Mouse (Mus musculus) lung, embryonic 14.5 days (tissue): ENCODE measurements around the gene Grik3. TPM values are rescaled to one million over a fixed set of nuclear protein-coding genes. Genes with fewer than 3 reads are reported as not detected.

Source experiments
- ATAC-seq: fragments of 200-750 bp; cut with Nextera tagmentation; 2 replicates; pipeline ENCODE4 v1.8.0; 2017; ENCODE audit warnings: mild to moderate bottlenecking, moderate TSS enrichment, moderate library complexity; ENCODE audit not compliant: insufficient read depth
- DNase-seq: peaks from one replicate; pipeline ENCODE4 v3.0.0-alpha.2; 2015
- H3K27ac ChIP-seq: fragments of 300-500 bp; sonication (generic); 2 replicates; pipeline ENCODE4 v1.5.1; 2014; ENCODE audit warnings: low read depth, mild to moderate bottlenecking, moderate library complexity
- H3K27me3 ChIP-seq: fragments of 300-500 bp; sonication (generic); 2 replicates; pipeline ENCODE4 v1.6.1; 2014; ENCODE audit warnings: low read length, control low read depth; ENCODE audit not compliant: insufficient read depth
- H3K36me3 ChIP-seq: fragments of 300-500 bp; sonication (generic); 2 replicates; pipeline ENCODE4 v1.6.1; 2014; ENCODE audit warnings: control low read depth; ENCODE audit not compliant: insufficient read depth
- H3K4me1 ChIP-seq: fragments of 300-500 bp; sonication (generic); 2 replicates; pipeline ENCODE4 v1.6.1; 2014; ENCODE audit warnings: antibody characterized with exemption, control low read depth; ENCODE audit not compliant: insufficient read depth
- H3K4me2 ChIP-seq: fragments of 300-500 bp; sonication (generic); 2 replicates; pipeline ENCODE4 v1.6.1; 2014; ENCODE audit warnings: mild to moderate bottlenecking
- H3K4me3 ChIP-seq: fragments of 300-500 bp; sonication (generic); 2 replicates; pipeline ENCODE4 v1.5.1; 2014; ENCODE audit warnings: low read depth, low read length
- H3K9ac ChIP-seq: fragments of 300-500 bp; sonication (generic); 2 replicates; pipeline ENCODE4 v1.6.1; 2014
- H3K9me3 ChIP-seq: fragments of 300-500 bp; sonication (generic); 2 replicates; pipeline ENCODE4 v1.6.1; 2016; ENCODE audit warnings: low read depth, low read length, control low read depth
- CTCF ChIP-seq: IDR thresholded peaks from 2 replicates; pipeline ENCODE4 v1.5.1; 2016; ENCODE audit warnings: antibody characterized with exemption, low read depth
- WGBS: fragments of 180-500 bp; shearing (Covaris S2); extraction: QIAGEN DNeasy Blood & Tissue Kit; methylation state at CpG from one replicate; pipeline ENCODE4 v1.1.7; 2014; 5-methylcytosine and 5-hydroxymethylcytosine counted together
- polyA plus RNA-seq: library from polyadenylated mRNA; unstranded; fragments of >200 nt; fragmentation: Nextera tagmentation; extraction: Ambion mirVana; gene quantifications from 2 replicates; pipeline ENCODE4 v1.2.1, GENCODE M21; 2014

Gene Grik3
- polyA plus RNA-seq, 1 experiment from 2014 or later: not detected

GRCm38 (mm10) chr4:125592663-125593062 is 102.2 kb downstream of the Grik3 start:
- DNase-seq: no peak
- Histone ChIP-seq H3K27me3 (no peaks in the 10 kb centered on the region; the same call in 1 of the 2 replicates), H3K9ac (no peak overlapping the region), H3K4me3 (no peak overlapping the region), H3K9me3 (no peaks in the 10 kb centered on the region), H3K27ac (no peak overlapping the region), H3K4me1 (no peaks in the 10 kb centered on the region), H3K36me3 (no peaks in the 10 kb centered on the region), H3K4me2 (no peak overlapping the region)
- TF ChIP-seq CTCF: no peak
- ATAC-seq: no peak
- WGBS: 10% methylated on average over 4 of the region's 4 CpGs

GRCm38 (mm10) chr4:125595011-125595410 is 104.5 kb downstream of the Grik3 start:
- Histone ChIP-seq H3K27me3 (no peaks in the 10 kb centered on the region; the same call in 1 of the 2 replicates), H3K36me3 (no peaks in the 10 kb centered on the region), H3K4me1 (no peaks in the 10 kb centered on the region), H3K4me3 (no peak overlapping the region), H3K4me2 (no peak overlapping the region), H3K27ac (no peak overlapping the region), H3K9me3 (no peaks in the 10 kb centered on the region), H3K9ac (no peak overlapping the region)
- DNase-seq (no peak), ATAC-seq (no peak)
- no peak for TF ChIP-seq CTCF
- 81% methylated on average over 9 of the region's 9 CpGs for WGBS

GRCm38 (mm10) chr4:125598677-125599076 is 108.2 kb downstream of the Grik3 start:
- no peak overlapping the region for H3K9ac ChIP-seq
- 33% methylated on average over 10 of the region's 10 CpGs for WGBS
- no peak for TF ChIP-seq CTCF
- H3K4me3 ChIP-seq: no peak overlapping the region
- no peaks in the 10 kb centered on the region for H3K9me3 ChIP-seq
- H3K27ac ChIP-seq: no peak overlapping the region
- no peaks in the 10 kb centered on the region for H3K27me3 ChIP-seq
- ATAC-seq: no peak
- no peak for DNase-seq
- H3K36me3 ChIP-seq: no peaks in the 10 kb centered on the region
- no peaks in the 10 kb centered on the region for H3K4me1 ChIP-seq
- H3K4me2 ChIP-seq: no peak overlapping the region

- ATAC-seq (no peak), DNase-seq (no peak)
- no peak overlapping the region for H3K27ac ChIP-seq
- no peaks in the 10 kb centered on the region for H3K4me1 ChIP-seq
- H3K4me2 ChIP-seq: no peak overlapping the region
- H3K9ac ChIP-seq: no peak overlapping the region
- TF ChIP-seq CTCF: no peak
- no peaks in the 10 kb centered on the region for H3K36me3 ChIP-seq
- no peaks in the 10 kb centered on the region for H3K27me3 ChIP-seq
- no peaks in the 10 kb centered on the region for H3K9me3 ChIP-seq
- 48% methylated on average over 3 of the region's 3 CpGs for WGBS
- H3K4me3 ChIP-seq: no peak overlapping the region
Observed at GRCm38 (mm10) chr4:125599510-125600005, 109.1 kb downstream of the Grik3 start.

GRCm38 (mm10) chr4:125600642-125601041 is 110.1 kb downstream of the Grik3 start:
- TF ChIP-seq CTCF: no peak
- WGBS: 42% methylated on average over 8 of the region's 8 CpGs
- H3K4me3 ChIP-seq: no peak overlapping the region
- DNase-seq (no peak), ATAC-seq (no peak)
- no peaks in the 10 kb centered on the region for H3K4me1 ChIP-seq
- no peaks in the 10 kb centered on the region for H3K36me3 ChIP-seq
- no peak overlapping the region for H3K27ac ChIP-seq
- H3K4me2 ChIP-seq: no peak overlapping the region
- H3K9ac ChIP-seq: no peak overlapping the region
- H3K27me3 ChIP-seq: no peaks in the 10 kb centered on the region
- H3K9me3 ChIP-seq: no peaks in the 10 kb centered on the region

GRCm38 (mm10) chr4:125601301-125601700 is 110.8 kb downstream of the Grik3 start:
- no peak for TF ChIP-seq CTCF
- no peaks in the 10 kb centered on the region for H3K36me3 ChIP-seq
- 51% methylated on average over 3 of the region's 3 CpGs for WGBS

GRCm38 (mm10) chr4:125604494-125604893 is 114.0 kb downstream of the Grik3 start:
- Histone ChIP-seq H3K4me3 (no peak overlapping the region), H3K4me2 (no peak overlapping the region)
- no peak for DNase-seq

More at GRCm38 (mm10) chr4:125601301-125601700, 110.8 kb downstream of the Grik3 start:
- DNase-seq: no peak
- no peaks in the 10 kb centered on the region for H3K4me1 ChIP-seq
- no peak overlapping the region for H3K4me3 ChIP-seq
- H3K9ac ChIP-seq: no peak overlapping the region
- H3K27ac ChIP-seq: no peak overlapping the region
- H3K4me2 ChIP-seq: no peak overlapping the region
- no peaks in the 10 kb centered on the region for H3K9me3 ChIP-seq
- no peaks in the 10 kb centered on the region for H3K27me3 ChIP-seq
- no peak for ATAC-seq

GRCm38 (mm10) chr4:125606147-125606546 is 115.6 kb downstream of the Grik3 start:
- H3K4me2 ChIP-seq: no peak overlapping the region
- no peak for DNase-seq
- no peak for TF ChIP-seq CTCF
- no peaks in the 10 kb centered on the region for H3K4me1 ChIP-seq
- H3K36me3 ChIP-seq: no peaks in the 10 kb centered on the region
- no peak overlapping the region for H3K27ac ChIP-seq
- no peaks in the 10 kb centered on the region for H3K9me3 ChIP-seq
- H3K27me3 ChIP-seq: no peaks in the 10 kb centered on the region
- H3K9ac ChIP-seq: no peak overlapping the region
- no peak overlapping the region for H3K4me3 ChIP-seq
- 78% methylated on average over 6 of the region's 6 CpGs for WGBS
- ATAC-seq: no peak

More at GRCm38 (mm10) chr4:125604494-125604893, 114.0 kb downstream of the Grik3 start:
- no peak for ATAC-seq
- no peaks in the 10 kb centered on the region for H3K9me3 ChIP-seq
- H3K9ac ChIP-seq: no peak overlapping the region
- no peak for TF ChIP-seq CTCF
- no peaks in the 10 kb centered on the region for H3K4me1 ChIP-seq
- WGBS: 58% methylated on average over 7 of the region's 7 CpGs
- H3K27ac ChIP-seq: no peak overlapping the region
- no peaks in the 10 kb centered on the region for H3K36me3 ChIP-seq
- H3K27me3 ChIP-seq: no peaks in the 10 kb centered on the region
